Mouse (Mus musculus) myocyte (in vitro differentiated cells): Measurements from ENCODE around the gene Gsg1l. TPM values are rescaled to one million over a fixed set of nuclear protein-coding genes. Genes with fewer than 3 reads are reported as not detected.
A peak's percentile ranks its signal among the peaks of the same experiment; 100 is the strongest.

ENCODE experiments used
- H3K27me3 ChIP-seq: one replicate; pipeline ENCODE4 v1.6.1; 2011; ENCODE audit not compliant: control insufficient read depth, insufficient read depth, insufficient read length
- H3K36me3 ChIP-seq: one replicate; pipeline ENCODE4 v1.6.1; 2011; ENCODE audit not compliant: control insufficient read depth, insufficient read depth
- H3K4me2 ChIP-seq: one replicate; pipeline ENCODE4 v1.6.1; 2011; ENCODE audit warnings: low read depth, control low read depth
- H3K4me3 ChIP-seq: one replicate; pipeline ENCODE4 v1.5.1; 2011; ENCODE audit warnings: mild to moderate bottlenecking, control low read depth, moderate library complexity
- H3K79me2 ChIP-seq: one replicate; pipeline ENCODE4 v1.6.1; 2011; ENCODE audit not compliant: control insufficient read depth, insufficient read depth
- H3ac ChIP-seq: one replicate; pipeline ENCODE4 v1.6.1; 2011; ENCODE audit not compliant: control insufficient read depth, insufficient read length
- CEBPB ChIP-seq: IDR thresholded peaks from 2 replicates; pipeline ENCODE4 v1.6.1; 2011; ENCODE audit warnings: mild to moderate bottlenecking, moderate library complexity; ENCODE audit not compliant: poor library complexity, insufficient read depth, severe bottlenecking
- E2F4 ChIP-seq: IDR thresholded peaks from one replicate; pipeline ENCODE4 v1.6.1; 2011; ENCODE audit warnings: mild to moderate bottlenecking, control low read depth, moderate library complexity; ENCODE audit not compliant: insufficient read depth
- MAX ChIP-seq: IDR thresholded peaks from one replicate; pipeline ENCODE4 v1.6.1; 2011; ENCODE audit warnings: low read depth, mild to moderate bottlenecking, control low read depth
- MYOD1 ChIP-seq, 3 experiments: IDR thresholded peaks; one replicate each; pipeline ENCODE4 v1.6.1; 2011; ENCODE audit warnings: control low read depth in 2 of 3, low read depth in 2 of 3, mild to moderate bottlenecking in 2 of 3, moderate library complexity in 1 of 3; ENCODE audit not compliant: insufficient read length in 2 of 3, control insufficient read depth in 1 of 3
- MYOG ChIP-seq, 3 experiments: IDR thresholded peaks; one replicate each; pipeline ENCODE4 v1.6.1; 2011; ENCODE audit warnings: control low read depth in 2 of 3, low read depth in 2 of 3, mild to moderate bottlenecking in 2 of 3; ENCODE audit not compliant: insufficient read length in 2 of 3, control insufficient read depth in 1 of 3, insufficient read depth in 1 of 3
- POLR2A ChIP-seq: IDR thresholded peaks from one replicate; pipeline ENCODE4 v1.6.1; 2011; ENCODE audit warnings: low read depth, mild to moderate bottlenecking, control low read depth, moderate library complexity; ENCODE audit not compliant: insufficient read length
- POLR2AphosphoS2 ChIP-seq: IDR thresholded peaks from one replicate; pipeline ENCODE4 v1.6.1; 2011; ENCODE audit warnings: low read depth, control low read depth; ENCODE audit not compliant: insufficient read length
- REST ChIP-seq: IDR thresholded peaks from one replicate; pipeline ENCODE4 v1.6.1; 2011; ENCODE audit warnings: mild to moderate bottlenecking, control low read depth, moderate library complexity; ENCODE audit not compliant: insufficient read depth, insufficient read length
- SRF ChIP-seq: IDR thresholded peaks from one replicate; pipeline ENCODE4 v1.6.1; 2011; ENCODE audit warnings: low read depth; ENCODE audit not compliant: control insufficient read depth, insufficient read length
- TCF12 ChIP-seq: IDR thresholded peaks from one replicate; pipeline ENCODE4 v1.6.1; 2011; ENCODE audit warnings: mild to moderate bottlenecking, control low read depth; ENCODE audit not compliant: poor library complexity, insufficient read depth, severe bottlenecking
- TCF3 ChIP-seq: IDR thresholded peaks from one replicate; pipeline ENCODE4 v1.6.1; 2011; ENCODE audit warnings: low read depth, control low read depth; ENCODE audit not compliant: insufficient read length
- USF1 ChIP-seq: IDR thresholded peaks from one replicate; pipeline ENCODE4 v1.6.1; 2011; ENCODE audit warnings: low read depth, mild to moderate bottlenecking, control low read depth, moderate library complexity
- polyA plus RNA-seq: library from polyadenylated mRNA; unstranded; fragments of >200 nt; fragmentation: generic; extraction: Trizol; gene quantifications from one replicate; pipeline ENCODE4 v1.2.1, GENCODE M21; 2012; ENCODE audit warnings: missing spikeins

Gene Gsg1l
- polyA plus RNA-seq, 1 experiment = not detected

- Histone ChIP-seq H3K4me3 (no peak overlapping the region), H3K4me2 (no peak overlapping the region), H3ac (no peak overlapping the region), H3K79me2 (no peaks in the 10 kb centered on the region), H3K27me3 (peaks cover 14% of the 10 kb centered on the region), H3K36me3 (no peaks in the 10 kb centered on the region)
- TF ChIP-seq USF1 (no peak), TCF3 (no peak), CEBPB (no peak), POLR2AphosphoS2 (no peak)
These were observed 92.2 kb downstream of the Gsg1l start for GRCm38 (mm10) chr7:125989969-125990368.

- TF ChIP-seq MYOD1 (IDR thresholded peaks at IDR 0.05; ENCODE audit: control insufficient read depth in 1 of 3, insufficient read length in 2 of 3, low read depth in 2 of 3) (no peak), MYOG (IDR thresholded peaks at IDR 0.05; ENCODE audit: control insufficient read depth in 1 of 3, insufficient read depth in 1 of 3, insufficient read length in 2 of 3, low read depth in 2 of 3) (no peak), SRF (no peak), POLR2A (no peak), CEBPB (no peak), REST (no peak), E2F4 (no peak), TCF12 (no peak), USF1 (no peak), TCF3 (no peak), MAX (no peak), POLR2AphosphoS2 (no peak)
- Histone ChIP-seq H3K4me2 (no peak overlapping the region), H3ac (no peak overlapping the region), H3K79me2 (no peaks in the 10 kb centered on the region), H3K4me3 (no peak overlapping the region), H3K36me3 (no peaks in the 10 kb centered on the region), H3K27me3 (peaks cover 10% of the 10 kb centered on the region)
These were observed 92.7 kb downstream of the Gsg1l start for GRCm38 (mm10) chr7:125989489-125989888.

- TF ChIP-seq USF1 (no peak), REST (no peak), POLR2A (no peak), CEBPB (no peak), MYOG (IDR thresholded peaks at IDR 0.05; ENCODE audit: control insufficient read depth in 1 of 3, insufficient read depth in 1 of 3, insufficient read length in 2 of 3, low read depth in 2 of 3) (no peak), MYOD1 (IDR thresholded peaks at IDR 0.05; ENCODE audit: control insufficient read depth in 1 of 3, insufficient read length in 2 of 3, low read depth in 2 of 3) (no peak), MAX (no peak), E2F4 (no peak), TCF12 (no peak), TCF3 (no peak), POLR2AphosphoS2 (no peak), SRF (no peak)
- H3ac ChIP-seq = no peak overlapping the region
- no peaks in the 10 kb centered on the region for H3K79me2 ChIP-seq
- H3K4me2 ChIP-seq = no peak overlapping the region
- peaks cover 7% of the 10 kb centered on the region for H3K27me3 ChIP-seq
- H3K36me3 ChIP-seq = no peaks in the 10 kb centered on the region
- no peak overlapping the region for H3K4me3 ChIP-seq
These were observed 93.9 kb downstream of the Gsg1l start for GRCm38 (mm10) chr7:125988326-125988725.

- no peak overlapping the region for H3ac ChIP-seq
- H3K4me3 ChIP-seq = no peak overlapping the region
- no peak for TF ChIP-seq MYOG (IDR thresholded peaks at IDR 0.05; ENCODE audit: control insufficient read depth in 1 of 3, insufficient read depth in 1 of 3, insufficient read length in 2 of 3, low read depth in 2 of 3)
- TF ChIP-seq CEBPB = no peak
- no peak for TF ChIP-seq TCF12
- no peak for TF ChIP-seq REST
- no peak for TF ChIP-seq E2F4
- TF ChIP-seq MAX = no peak
- TF ChIP-seq USF1 = no peak
- TF ChIP-seq POLR2A = no peak
- TF ChIP-seq POLR2AphosphoS2 = no peak
- TF ChIP-seq TCF3 = no peak
- TF ChIP-seq SRF = no peak
- no peak for TF ChIP-seq MYOD1 (IDR thresholded peaks at IDR 0.05; ENCODE audit: control insufficient read depth in 1 of 3, insufficient read length in 2 of 3, low read depth in 2 of 3)
- H3K79me2 ChIP-seq = no peaks in the 10 kb centered on the region
- H3K36me3 ChIP-seq = no peaks in the 10 kb centered on the region
- no peak overlapping the region for H3K4me2 ChIP-seq
- peaks cover 6% of the 10 kb centered on the region for H3K27me3 ChIP-seq
These were observed 95.1 kb downstream of the Gsg1l start for GRCm38 (mm10) chr7:125987117-125987516.

- Histone ChIP-seq H3K27me3 (peaks cover 6% of the 10 kb centered on the region), H3K4me3 (no peak overlapping the region), H3K36me3 (no peaks in the 10 kb centered on the region), H3K4me2 (no peak overlapping the region), H3ac (no peak overlapping the region), H3K79me2 (no peaks in the 10 kb centered on the region)
- no peak for TF ChIP-seq POLR2A
- no peak for TF ChIP-seq USF1
- peak; percentile 85 for TF ChIP-seq REST
These were observed 96.6 kb downstream of the Gsg1l start for GRCm38 (mm10) chr7:125985565-125985964.
